ENCODE assay signal across 22 mouse cellular contexts in the genomic region with DNA sequence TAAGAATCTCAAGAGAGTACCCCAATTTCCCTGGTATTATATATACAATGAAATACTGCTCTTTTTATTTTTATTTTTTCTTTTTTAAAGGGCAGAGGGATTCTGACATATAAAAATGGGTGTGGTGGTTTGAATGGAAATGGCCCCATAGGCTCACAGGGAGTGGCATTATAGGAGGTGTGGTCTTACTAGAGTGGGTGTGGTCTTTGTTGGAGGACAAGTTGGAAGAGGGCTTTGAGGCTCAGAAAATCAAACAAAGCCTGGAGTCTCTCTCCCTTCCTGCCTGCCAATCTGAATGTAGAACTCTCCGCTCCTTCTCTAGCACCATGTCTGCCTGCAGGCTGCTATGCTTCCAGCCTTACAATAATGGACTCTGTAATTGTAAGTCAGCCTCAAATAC.
A peak's percentile ranks its signal among the peaks of the same experiment; 100 is the strongest.
DNase-seq lines count a peak whose midpoint lies in the region; ATAC-seq and TF ChIP-seq lines count a peak whose summit lies in the region.
"Had no signal": no experiment of that assay in that cellular context is flagged by ENCODE, and none has a peak within 500 bp of the region (broad histone marks: within the 10 kb centered on the region; RNA-seq: fewer than 3 reads in every experiment).

No protein-coding gene starts in this region.

- no peak overlapping the region for H3K9ac ChIP-seq in liver, postnatal 0 days (replicated peaks)
- H3K9ac ChIP-seq in liver, embryonic 11.5 days (ENCODE audit: low read depth, low read length): no peak overlapping the region
- H3K9ac ChIP-seq in liver, embryonic 16.5 days (ENCODE audit: low read depth, low read length): no peak overlapping the region
- H3K9ac ChIP-seq: embryonic facial prominence, embryonic 15.5 days; forebrain, postnatal 0 days; heart, embryonic 12.5 days; hindbrain, embryonic 14.5 days had no signal

- TF ChIP-seq EP300 in liver, postnatal 0 days (IDR thresholded peaks at IDR 0.05; ENCODE audit: low read depth): no peak

- no peaks in the 10 kb centered on the region for H3K27me3 ChIP-seq in liver, postnatal 0 days (ENCODE audit: insufficient read depth, low read length)
- H3K27me3 ChIP-seq in liver, embryonic 11.5 days (replicated peaks; ENCODE audit: control insufficient read depth, insufficient read depth, low read length): no peaks in the 10 kb centered on the region
- H3K27me3 ChIP-seq in liver, embryonic 16.5 days (ENCODE audit: control insufficient read depth, insufficient read depth, low read depth, low read length): no peaks in the 10 kb centered on the region
- H3K27me3 ChIP-seq in heart, embryonic 10.5 days (ENCODE audit: insufficient read depth, poor library complexity, severe bottlenecking): no peaks in the 10 kb centered on the region
- H3K27me3 ChIP-seq: embryonic facial prominence, embryonic 15.5 days; heart, embryonic 12.5 days; Patski had no signal

- no peak overlapping the region for H3K27ac ChIP-seq in liver, postnatal 0 days (ENCODE audit: low read depth)
- no peak overlapping the region for H3K27ac ChIP-seq in liver, embryonic 11.5 days (ENCODE audit: low read depth, low read length)
- H3K27ac ChIP-seq in liver, embryonic 16.5 days (ENCODE audit: low read length): no peak overlapping the region
- H3K27ac ChIP-seq in heart, embryonic 10.5 days: no peak overlapping the region
- H3K27ac ChIP-seq: embryonic facial prominence, embryonic 15.5 days; heart, adult 2 months; hindbrain, embryonic 10.5 days; hindbrain, embryonic 14.5 days had no signal

- no peaks in the 10 kb centered on the region for H3K9me3 ChIP-seq in liver, postnatal 0 days (ENCODE audit: low read length)
- no peaks in the 10 kb centered on the region for H3K9me3 ChIP-seq in liver, embryonic 11.5 days (ENCODE audit: control insufficient read depth, low read length)
- H3K9me3 ChIP-seq in liver, embryonic 16.5 days (replicated peaks; ENCODE audit: control insufficient read depth, low read length): no peaks in the 10 kb centered on the region
- H3K9me3 ChIP-seq in heart, embryonic 10.5 days: no peaks in the 10 kb centered on the region
- H3K9me3 ChIP-seq: embryonic facial prominence, embryonic 15.5 days; heart, embryonic 12.5 days; hindbrain, embryonic 10.5 days had no signal

- ATAC-seq in liver, postnatal 0 days: no peak
- peak; percentile 49; the same call in 1 of the 2 replicates for ATAC-seq in liver, embryonic 11.5 days (replicated peaks; ENCODE audit: low FRiP score)
- peak; percentile 54 for ATAC-seq in liver, embryonic 16.5 days (ENCODE audit: low read depth)
- ATAC-seq: activated CD4-positive, CD25-positive, alpha-beta regulatory T cell, adult 4 months; forebrain, postnatal 0 days; Patski had no signal

- no peak overlapping the region for H3K4me2 ChIP-seq in liver, postnatal 0 days (ENCODE audit: low read depth, low read length)
- no peak overlapping the region for H3K4me2 ChIP-seq in liver, embryonic 11.5 days
- no peak overlapping the region for H3K4me2 ChIP-seq in liver, embryonic 16.5 days (ENCODE audit: low read depth, low read length)
- H3K4me2 ChIP-seq: embryonic facial prominence, embryonic 15.5 days; heart, embryonic 12.5 days; hindbrain, embryonic 14.5 days had no signal

- TF ChIP-seq CTCF in liver, postnatal 0 days (IDR thresholded peaks at IDR 0.05; ENCODE audit: low read depth): no peak

- peaks cover 8% of the 10 kb centered on the region; the same call in 1 of the 2 replicates for H3K4me1 ChIP-seq in liver, postnatal 0 days (ENCODE audit: insufficient read depth)
- H3K4me1 ChIP-seq in liver, embryonic 11.5 days (replicated peaks; ENCODE audit: control insufficient read depth, insufficient read depth, low read length): peaks cover 16% of the 10 kb centered on the region
- peaks cover 14% of the 10 kb centered on the region for H3K4me1 ChIP-seq in liver, embryonic 16.5 days (ENCODE audit: control insufficient read depth, low read depth, low read length)
- H3K4me1 ChIP-seq in heart, embryonic 10.5 days: 0 out of 2 replicates have a peak, but pooled peaks cover 10% of the 10 kb centered on the region
- H3K4me1 ChIP-seq: embryonic facial prominence, embryonic 15.5 days had no signal

- no peak overlapping the region for H3K4me3 ChIP-seq in liver, postnatal 0 days (ENCODE audit: low read depth, low read length)
- no peak overlapping the region for H3K4me3 ChIP-seq in liver, embryonic 11.5 days (ENCODE audit: low read depth, low read length)
- H3K4me3 ChIP-seq in liver, embryonic 16.5 days (ENCODE audit: low read depth, low read length): no peak overlapping the region
- no peak overlapping the region for H3K4me3 ChIP-seq in heart, embryonic 10.5 days
- H3K4me3 ChIP-seq: embryonic facial prominence, embryonic 15.5 days; erythroblast, embryonic 14.5 days; heart, adult 2 months; heart, embryonic 12.5 days; hindbrain, embryonic 10.5 days had no signal

- no peaks in the 10 kb centered on the region for H3K36me3 ChIP-seq in liver, postnatal 0 days (replicated peaks; ENCODE audit: insufficient read depth, low read length)
- no peaks in the 10 kb centered on the region for H3K36me3 ChIP-seq in liver, embryonic 11.5 days (ENCODE audit: control insufficient read depth, insufficient read depth, low read length)
- no peaks in the 10 kb centered on the region for H3K36me3 ChIP-seq in liver, embryonic 16.5 days (ENCODE audit: control insufficient read depth, insufficient read depth)
- H3K36me3 ChIP-seq in heart, embryonic 10.5 days: no peaks in the 10 kb centered on the region
- H3K36me3 ChIP-seq: embryonic facial prominence, embryonic 15.5 days; heart, embryonic 12.5 days; hindbrain, embryonic 10.5 days had no signal

- 93% methylated on average over 1 of the region's 1 CpGs for whole genome bisulfite sequencing in liver, postnatal 0 days (ENCODE audit: insufficient replicate concordance)
- 91% methylated on average over 1 of the region's 1 CpGs for WGBS in liver, embryonic 11.5 days
- 77% methylated on average over 1 of the region's 1 CpGs for WGBS in liver, embryonic 16.5 days (ENCODE audit: insufficient replicate concordance)
- 73% methylated on average over 1 of the region's 1 CpGs for WGBS in heart, embryonic 10.5 days

- peak; percentile 31 for DNase-seq in liver
- no peak for DNase-seq in liver, postnatal 0 days
- DNase-seq in liver, embryonic 11.5 days (ENCODE audit: low spot score): no peak
- no peak for DNase-seq in heart, embryonic 10.5 days (ENCODE audit: low spot score)
- no peak for DNase-seq in cerebellum, postnatal 4 days (ENCODE audit: low spot score in 2 of 2)
- no peak for DNase-seq in spleen, postnatal 10 days (ENCODE audit: low spot score in 2 of 2)
- DNase-seq: adrenal gland, adult 2 months; adrenal gland, postnatal 25 days; cerebellum, adult 18-20 months; cerebellum, adult 9-11 months; cerebellum, postnatal 36 days; forebrain, postnatal 0 days; gastrocnemius, postnatal 14 days; heart, adult 2 months had no signal
